Mouse (Mus musculus): ENCODE measurements around the gene Ezr. TPM values are rescaled to one million over a fixed set of nuclear protein-coding genes. Genes with fewer than 3 reads are reported as not detected.
A peak's percentile ranks its signal among the peaks of the same experiment; 100 is the strongest.

Gene Ezr
- polyA plus RNA-seq, 1 experiment from 2014 or later = 288 TPM

DNA sequence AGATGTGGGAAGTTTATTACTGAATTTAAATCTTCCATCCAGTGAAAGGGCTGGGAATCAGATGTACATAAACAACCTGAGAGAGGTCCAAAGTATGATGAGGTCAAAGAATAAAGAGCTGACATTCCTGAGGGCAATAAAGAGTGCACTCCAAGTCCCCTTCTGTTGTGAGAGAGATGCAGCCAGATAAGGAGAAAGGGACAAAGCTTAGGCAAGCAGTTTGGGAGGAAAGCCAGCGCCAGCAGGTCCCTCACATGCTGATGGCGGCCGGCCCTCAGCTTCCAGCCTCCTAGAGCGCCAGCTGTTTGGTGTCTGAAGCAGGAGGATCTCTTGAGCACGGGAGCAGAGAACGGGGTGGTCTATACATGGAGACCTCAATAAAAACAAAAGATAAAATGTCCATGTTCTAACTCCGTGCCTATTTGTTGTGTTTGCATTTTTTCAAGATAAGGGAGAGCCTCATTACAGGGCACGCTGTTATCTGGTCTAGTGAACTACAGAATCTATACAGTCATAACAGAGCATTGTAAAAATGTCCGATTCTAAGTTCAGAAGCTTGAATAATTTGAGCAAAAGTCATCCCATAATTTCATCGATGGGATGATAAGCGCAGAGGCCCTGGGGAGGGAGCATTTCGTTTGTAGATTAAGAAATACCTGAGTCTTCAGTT lies 15.9 kb upstream of the Ezr start:
- H3K9ac ChIP-seq (replicated peaks; ENCODE audit: low read depth) = no peak overlapping the region
- H3K27me3 ChIP-seq (replicated peaks; ENCODE audit: insufficient read depth, low read length) = no peaks in the 10 kb centered on the region
- no peaks in the 10 kb centered on the region for H3K36me3 ChIP-seq (ENCODE audit: insufficient read depth, low read length)
- 0 out of 2 replicates have a peak, but pooled peaks cover 3% of the 10 kb centered on the region for H3K4me1 ChIP-seq (ENCODE audit: insufficient read depth, low read depth, low read length)
- TF ChIP-seq CTCF (IDR thresholded peaks at IDR 0.05) (no peak), EP300 (IDR thresholded peaks at IDR 0.05) (peak; percentile 97)
- H3K9me3 ChIP-seq (ENCODE audit: low read length) = no peaks in the 10 kb centered on the region
- H3K4me3 ChIP-seq (ENCODE audit: low read depth, low read length) = no peak overlapping the region
- peak; percentile 84 for ATAC-seq
- H3K27ac ChIP-seq (ENCODE audit: low read length) = peak overlapping the region; percentile 59
- no peak overlapping the region for H3K4me2 ChIP-seq (replicated peaks; ENCODE audit: low read depth, low read length)
- 38% methylated on average over 12 of the region's 12 CpGs for WGBS
- peak; percentile 90 for DNase-seq (ENCODE audit: low spot score)

DNA sequence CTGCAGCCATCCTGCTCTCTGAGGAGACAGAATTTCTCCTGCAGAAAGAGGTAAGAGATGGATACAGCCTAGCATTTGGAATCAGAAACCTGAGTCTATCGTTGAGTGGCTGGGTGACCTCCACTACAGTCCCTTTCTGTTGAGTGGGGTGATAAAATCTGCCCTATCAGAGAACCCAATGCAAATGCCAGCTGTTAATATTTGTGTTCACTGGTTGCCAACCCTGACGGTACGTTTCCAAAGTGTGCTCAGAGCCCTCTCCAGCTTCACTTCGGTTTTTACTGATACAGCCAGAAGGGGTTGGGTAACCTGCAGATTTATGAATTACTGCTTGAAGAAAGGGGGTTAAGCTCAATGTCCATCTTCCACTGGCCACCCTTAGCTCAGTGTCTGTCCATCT lies 14.9 kb upstream of the Ezr start:
- ATAC-seq (peak; percentile 75), DNase-seq (ENCODE audit: low spot score) (peak; percentile 72)
- Histone ChIP-seq H3K27me3 (replicated peaks; ENCODE audit: insufficient read depth, low read length) (no peaks in the 10 kb centered on the region), H3K4me3 (ENCODE audit: low read depth, low read length) (no peak overlapping the region), H3K9me3 (ENCODE audit: low read length) (no peaks in the 10 kb centered on the region), H3K4me1 (ENCODE audit: insufficient read depth, low read depth, low read length) (0 out of 2 replicates have a peak, but pooled peaks cover 3% of the 10 kb centered on the region), H3K36me3 (ENCODE audit: insufficient read depth, low read length) (no peaks in the 10 kb centered on the region), H3K27ac (ENCODE audit: low read length) (peak overlapping the region; percentile 59; the same call in 1 of the 2 replicates), H3K4me2 (replicated peaks; ENCODE audit: low read depth, low read length) (no peak overlapping the region), H3K9ac (replicated peaks; ENCODE audit: low read depth) (no peak overlapping the region)
- 49% methylated on average over 4 of the region's 4 CpGs for WGBS
- no peak for TF ChIP-seq CTCF (IDR thresholded peaks at IDR 0.05)
- peak; percentile 57 for TF ChIP-seq EP300 (IDR thresholded peaks at IDR 0.05)

DNA sequence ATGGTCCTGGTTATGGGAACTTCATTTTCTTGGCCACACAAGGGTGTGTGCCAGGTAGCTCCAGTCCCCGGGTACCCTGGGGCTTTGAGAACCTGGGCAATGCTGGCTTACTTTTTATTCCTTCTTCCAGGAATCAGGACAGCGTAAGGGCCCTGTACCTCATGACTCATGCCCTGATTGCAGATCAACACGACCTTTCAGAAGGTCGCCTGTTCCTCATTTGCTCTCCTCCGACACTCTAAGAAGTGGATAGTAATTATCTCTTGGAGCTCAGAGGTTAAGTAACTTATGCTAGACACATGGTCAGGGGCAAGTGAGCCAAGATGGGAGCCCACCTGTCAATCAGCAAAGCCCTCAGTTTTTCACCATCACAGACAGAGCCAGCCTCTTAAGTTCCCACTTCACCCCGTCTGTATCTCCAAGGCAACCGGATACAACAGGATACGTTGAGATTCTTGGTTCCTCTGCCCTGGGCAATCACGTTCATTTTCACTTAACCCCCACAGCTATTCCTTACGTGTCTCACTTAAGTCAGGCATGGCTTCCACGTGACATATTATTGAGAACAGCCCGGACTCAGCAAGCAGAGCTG lies 11.7 kb upstream of the Ezr start:
- no peaks in the 10 kb centered on the region for H3K27me3 ChIP-seq (replicated peaks; ENCODE audit: insufficient read depth, low read length)
- no peak for DNase-seq (ENCODE audit: low spot score)
- no peak overlapping the region for H3K27ac ChIP-seq (ENCODE audit: low read length)
- TF ChIP-seq EP300 (IDR thresholded peaks at IDR 0.05) (no peak), CTCF (IDR thresholded peaks at IDR 0.05) (no peak)
- H3K4me1 ChIP-seq (ENCODE audit: insufficient read depth, low read depth, low read length) = 0 out of 2 replicates have a peak, but pooled peaks cover 3% of the 10 kb centered on the region
- WGBS = 39% methylated on average over 12 of the region's 12 CpGs
- no peak; the same call in 1 of the 2 replicates for ATAC-seq
- H3K36me3 ChIP-seq (ENCODE audit: insufficient read depth, low read length) = no peaks in the 10 kb centered on the region
- no peak overlapping the region for H3K4me2 ChIP-seq (replicated peaks; ENCODE audit: low read depth, low read length)
- no peak overlapping the region for H3K9ac ChIP-seq (replicated peaks; ENCODE audit: low read depth)
- no peak overlapping the region for H3K4me3 ChIP-seq (ENCODE audit: low read depth, low read length)
- no peaks in the 10 kb centered on the region for H3K9me3 ChIP-seq (ENCODE audit: low read length)

DNA sequence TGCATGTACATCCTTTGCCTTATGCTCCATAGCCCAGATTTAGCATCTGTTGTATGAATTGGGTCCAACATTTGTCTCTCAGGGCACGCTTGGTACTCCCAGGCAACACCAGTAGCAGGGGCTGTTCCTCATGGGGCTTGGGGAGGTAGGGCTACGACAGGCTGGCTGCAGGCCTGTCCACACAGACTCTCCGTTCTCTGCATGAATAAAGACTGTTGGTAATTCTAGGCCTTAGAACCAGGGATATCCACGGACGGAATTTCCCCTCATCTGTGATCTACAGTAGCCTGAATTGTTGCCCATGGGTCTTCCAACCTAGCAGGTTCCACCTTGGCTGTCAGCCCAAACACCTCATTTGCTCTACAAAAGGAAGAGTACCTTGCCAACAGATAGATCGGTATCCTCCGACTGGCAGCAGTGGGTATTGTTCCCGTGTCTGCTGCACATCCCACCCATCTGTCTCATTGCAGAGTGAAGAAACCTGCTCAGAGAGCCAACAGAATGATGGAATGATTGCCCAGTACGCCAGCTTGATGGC lies 7.1 kb upstream of the Ezr start:
- ATAC-seq = no peak
- H3K36me3 ChIP-seq (ENCODE audit: insufficient read depth, low read length) = no peaks in the 10 kb centered on the region
- WGBS = 85% methylated on average over 9 of the region's 9 CpGs

DNA sequence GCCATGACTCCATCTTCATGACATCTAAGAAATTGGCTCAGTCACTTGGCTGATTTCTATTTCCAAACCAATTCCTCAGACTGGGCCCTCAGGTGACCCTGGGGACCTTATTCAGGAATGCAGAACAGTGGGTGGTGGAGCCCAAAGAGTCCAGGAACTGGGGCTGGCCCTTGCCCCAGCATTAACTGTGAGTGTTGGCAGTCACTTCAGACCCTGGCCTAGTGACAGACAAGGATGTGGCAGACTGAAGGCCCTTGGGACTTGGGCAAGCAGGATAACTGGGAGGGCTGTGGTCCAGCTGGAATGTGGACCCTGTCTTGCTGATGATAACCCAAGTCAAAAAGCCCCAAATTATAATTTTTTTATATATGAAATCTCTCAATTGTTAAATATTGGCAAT lies 6.5 kb upstream of the Ezr start:
- Histone ChIP-seq H3K4me1 (ENCODE audit: insufficient read depth, low read depth, low read length) (0 out of 2 replicates have a peak, but pooled peaks cover 3% of the 10 kb centered on the region), H3K27ac (ENCODE audit: low read length) (no peak overlapping the region), H3K9me3 (ENCODE audit: low read length) (no peaks in the 10 kb centered on the region), H3K4me2 (replicated peaks; ENCODE audit: low read depth, low read length) (no peak overlapping the region), H3K36me3 (ENCODE audit: insufficient read depth, low read length) (no peaks in the 10 kb centered on the region), H3K27me3 (replicated peaks; ENCODE audit: insufficient read depth, low read length) (no peaks in the 10 kb centered on the region), H3K4me3 (ENCODE audit: low read depth, low read length) (no peak overlapping the region), H3K9ac (replicated peaks; ENCODE audit: low read depth) (no peak overlapping the region)
- ATAC-seq (no peak), DNase-seq (ENCODE audit: low spot score) (no peak)
- TF ChIP-seq EP300 (IDR thresholded peaks at IDR 0.05) (no peak), CTCF (IDR thresholded peaks at IDR 0.05) (no peak)

More for the DNA sequence above, 7.1 kb upstream of the Ezr start:
- no peak overlapping the region for H3K4me2 ChIP-seq (replicated peaks; ENCODE audit: low read depth, low read length)
- DNase-seq (ENCODE audit: low spot score) = no peak
- H3K27ac ChIP-seq (ENCODE audit: low read length) = no peak overlapping the region
- TF ChIP-seq CTCF (IDR thresholded peaks at IDR 0.05) = no peak
- no peak for TF ChIP-seq EP300 (IDR thresholded peaks at IDR 0.05)
- H3K9ac ChIP-seq (replicated peaks; ENCODE audit: low read depth) = no peak overlapping the region
- H3K4me1 ChIP-seq (ENCODE audit: insufficient read depth, low read depth, low read length) = 0 out of 2 replicates have a peak, but pooled peaks cover 3% of the 10 kb centered on the region
- H3K27me3 ChIP-seq (replicated peaks; ENCODE audit: insufficient read depth, low read length) = no peaks in the 10 kb centered on the region
- no peaks in the 10 kb centered on the region for H3K9me3 ChIP-seq (ENCODE audit: low read length)
- no peak overlapping the region for H3K4me3 ChIP-seq (ENCODE audit: low read depth, low read length)

DNA sequence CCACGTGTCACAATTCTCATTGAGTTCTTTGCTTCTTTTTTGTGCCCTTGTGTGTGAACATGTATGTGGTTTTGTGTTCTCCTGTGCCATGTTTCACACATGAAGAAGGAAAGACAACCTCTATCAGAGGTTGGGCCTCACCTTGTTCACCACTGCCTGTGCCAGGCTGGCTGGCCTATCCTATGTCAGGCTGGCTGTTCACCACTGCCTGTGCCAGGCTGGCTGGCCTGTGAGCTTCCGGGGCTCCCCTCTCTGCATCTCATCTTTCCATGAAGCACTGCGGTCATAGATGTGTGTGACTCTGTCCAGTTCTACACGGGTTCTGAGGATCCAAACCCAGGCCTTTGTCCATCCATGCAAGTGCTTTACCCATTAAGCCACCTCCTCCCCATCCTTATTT lies 4.7 kb upstream of the Ezr start:
- no peaks in the 10 kb centered on the region for H3K4me1 ChIP-seq (ENCODE audit: insufficient read depth, low read depth, low read length)

More for the DNA sequence above, 4.7 kb upstream of the Ezr start:
- DNase-seq (ENCODE audit: low spot score) = no peak
- TF ChIP-seq CTCF (IDR thresholded peaks at IDR 0.05) = no peak
- no peak for TF ChIP-seq EP300 (IDR thresholded peaks at IDR 0.05)
- ATAC-seq = no peak
- Histone ChIP-seq H3K4me3 (ENCODE audit: low read depth, low read length) (no peak overlapping the region), H3K9ac (replicated peaks; ENCODE audit: low read depth) (no peak overlapping the region), H3K27me3 (replicated peaks; ENCODE audit: insufficient read depth, low read length) (no peaks in the 10 kb centered on the region), H3K36me3 (ENCODE audit: insufficient read depth, low read length) (no peaks in the 10 kb centered on the region), H3K27ac (ENCODE audit: low read length) (no peak overlapping the region), H3K9me3 (ENCODE audit: low read length) (no peaks in the 10 kb centered on the region), H3K4me2 (replicated peaks; ENCODE audit: low read depth, low read length) (no peak overlapping the region)
- WGBS = 85% methylated on average over 4 of the region's 4 CpGs
